Mouse (Mus musculus): Measurements from ENCODE around the gene Lhx3. TPM values are rescaled to one million over a fixed set of nuclear protein-coding genes. Genes with fewer than 3 reads are reported as not detected.

The Lhx3 gene
- total RNA-seq, 1 experiment from 2014 or later: not detected

GRCm38 (mm10) chr2:26205761-26206160 is 2.3 kb downstream of the Lhx3 start:
- no peak for ATAC-seq (replicated peaks; ENCODE audit: insufficient number of reproducible peaks, low FRiP score, low TSS enrichment, poor library complexity, severe bottlenecking)

- no peak for ATAC-seq (replicated peaks; ENCODE audit: insufficient number of reproducible peaks, low FRiP score, low TSS enrichment, poor library complexity, severe bottlenecking)
Observed at GRCm38 (mm10) chr2:26205126-26205525, 3.0 kb downstream of the Lhx3 start.

- no peak for ATAC-seq (replicated peaks; ENCODE audit: insufficient number of reproducible peaks, low FRiP score, low TSS enrichment, poor library complexity, severe bottlenecking)
Observed at GRCm38 (mm10) chr2:26202849-26203475, 5.1 kb downstream of the Lhx3 start.

GRCm38 (mm10) chr2:26201926-26202848 is 5.9 kb downstream of the Lhx3 start:
- no peak for ATAC-seq (replicated peaks; ENCODE audit: insufficient number of reproducible peaks, low FRiP score, low TSS enrichment, poor library complexity, severe bottlenecking)

- ATAC-seq (replicated peaks; ENCODE audit: insufficient number of reproducible peaks, low FRiP score, low TSS enrichment, poor library complexity, severe bottlenecking): no peak
Observed at GRCm38 (mm10) chr2:26198488-26198887, 9.6 kb downstream of the Lhx3 start.

GRCm38 (mm10) chr2:26194552-26195339 is 13.3 kb downstream of the Lhx3 start:
- no peak for ATAC-seq (replicated peaks; ENCODE audit: insufficient number of reproducible peaks, low FRiP score, low TSS enrichment, poor library complexity, severe bottlenecking)

- peak; percentile 90 for ATAC-seq (replicated peaks; ENCODE audit: insufficient number of reproducible peaks, low FRiP score, low TSS enrichment, poor library complexity, severe bottlenecking)
Observed at GRCm38 (mm10) chr2:26188517-26188916, 19.6 kb downstream of the Lhx3 start.

GRCm38 (mm10) chr2:26184352-26184751 is 23.7 kb downstream of the Lhx3 start:
- no peak for ATAC-seq (replicated peaks; ENCODE audit: insufficient number of reproducible peaks, low FRiP score, low TSS enrichment, poor library complexity, severe bottlenecking)

- ATAC-seq (replicated peaks; ENCODE audit: insufficient number of reproducible peaks, low FRiP score, low TSS enrichment, poor library complexity, severe bottlenecking): no peak
Observed at GRCm38 (mm10) chr2:26182646-26183045, 25.4 kb downstream of the Lhx3 start.

GRCm38 (mm10) chr2:26177189-26177588 is 30.9 kb downstream of the Lhx3 start:
- ATAC-seq (replicated peaks; ENCODE audit: insufficient number of reproducible peaks, low FRiP score, low TSS enrichment, poor library complexity, severe bottlenecking): no peak

- ATAC-seq (replicated peaks; ENCODE audit: insufficient number of reproducible peaks, low FRiP score, low TSS enrichment, poor library complexity, severe bottlenecking): no peak
Observed at GRCm38 (mm10) chr2:26176731-26177130, 31.4 kb downstream of the Lhx3 start.

- ATAC-seq (replicated peaks; ENCODE audit: insufficient number of reproducible peaks, low FRiP score, low TSS enrichment, poor library complexity, severe bottlenecking): no peak
Observed at GRCm38 (mm10) chr2:26175191-26175590, 32.9 kb downstream of the Lhx3 start.

- no peak for ATAC-seq (replicated peaks; ENCODE audit: insufficient number of reproducible peaks, low FRiP score, low TSS enrichment, poor library complexity, severe bottlenecking)
Observed at GRCm38 (mm10) chr2:26172166-26172565, 35.9 kb downstream of the Lhx3 start.

GRCm38 (mm10) chr2:26170376-26170775 is 37.7 kb downstream of the Lhx3 start:
- ATAC-seq (replicated peaks; ENCODE audit: insufficient number of reproducible peaks, low FRiP score, low TSS enrichment, poor library complexity, severe bottlenecking): no peak

GRCm38 (mm10) chr2:26168843-26169579 is 39.1 kb downstream of the Lhx3 start:
- ATAC-seq (replicated peaks; ENCODE audit: insufficient number of reproducible peaks, low FRiP score, low TSS enrichment, poor library complexity, severe bottlenecking): no peak

GRCm38 (mm10) chr2:26166890-26167289 is 41.2 kb downstream of the Lhx3 start:
- ATAC-seq (replicated peaks; ENCODE audit: insufficient number of reproducible peaks, low FRiP score, low TSS enrichment, poor library complexity, severe bottlenecking): no peak

- ATAC-seq (replicated peaks; ENCODE audit: insufficient number of reproducible peaks, low FRiP score, low TSS enrichment, poor library complexity, severe bottlenecking): no peak
Observed at GRCm38 (mm10) chr2:26158064-26158463, 50.0 kb downstream of the Lhx3 start.

GRCm38 (mm10) chr2:26156191-26156977 is 51.7 kb downstream of the Lhx3 start:
- no peak for ATAC-seq (replicated peaks; ENCODE audit: insufficient number of reproducible peaks, low FRiP score, low TSS enrichment, poor library complexity, severe bottlenecking)

Measured in monocyte, adult 5-6 weeks (primary cell).